ENCODE assay signal across 8 mouse cellular contexts in genomic region chr4:118543592-118544260, GRCm38 (mm10). TPM values are rescaled to one million over a fixed set of nuclear protein-coding genes. Genes with fewer than 3 reads are reported as not detected.
DNase-seq lines count a peak whose midpoint lies in the region; ATAC-seq and TF ChIP-seq lines count a peak whose summit lies in the region.

Tmem125 (minus strand) TSS chr4:118544044.

- H3K79me2 ChIP-seq in liver, adult 2 months (ENCODE audit: control insufficient read depth, insufficient read depth, low read length), result no peaks in the 10 kb centered on the region

- H3K36me3 ChIP-seq in forebrain, embryonic 14.5 days (ENCODE audit: control insufficient read depth, insufficient read depth, low read length), result no peaks in the 10 kb centered on the region
- H3K36me3 ChIP-seq in hindbrain, postnatal 0 days (ENCODE audit: insufficient read depth, low read length), result no peaks in the 10 kb centered on the region
- no peaks in the 10 kb centered on the region for H3K36me3 ChIP-seq in liver, adult 2 months (ENCODE audit: control insufficient read depth, insufficient read depth, low read length)
- H3K36me3 ChIP-seq in midbrain, embryonic 16.5 days (ENCODE audit: control insufficient read depth, insufficient read depth, low read length), result no peaks in the 10 kb centered on the region

- peak within 1 kb of the TSS; percentile 20 for H3K4me3 ChIP-seq in forebrain, embryonic 14.5 days (ENCODE audit: low read depth, low read length)
- peak within 1 kb of the TSS; percentile 28 for H3K4me3 ChIP-seq in hindbrain, postnatal 0 days (ENCODE audit: low read length)
- H3K4me3 ChIP-seq in liver, adult 2 months (ENCODE audit: insufficient read depth, low read depth, low read length), result peak within 1 kb of the TSS; percentile 74
- peak within 1 kb of the TSS; percentile 25 for H3K4me3 ChIP-seq in midbrain, embryonic 16.5 days (ENCODE audit: low read depth, low read length)

- no peak for ATAC-seq in CD4-positive, CD25-positive, alpha-beta regulatory T cell, adult 4 months
- ATAC-seq in forebrain, embryonic 14.5 days, result no peak
- ATAC-seq in hindbrain, postnatal 0 days, result peak; percentile 63; the same call in 1 of the 2 replicates
- peak; percentile 60; the same call in 1 of the 2 replicates for ATAC-seq in midbrain, embryonic 16.5 days

- peak; percentile 83 for TF ChIP-seq POLR2A in liver, adult 2 months (IDR thresholded peaks at IDR 0.05; ENCODE audit: extremely low read depth, insufficient read depth, low read length)

- H3K4me1 ChIP-seq in forebrain, embryonic 14.5 days (ENCODE audit: control insufficient read depth, insufficient read depth, low read length), result peaks cover 5% of the 10 kb centered on the region; the same call in 1 of the 2 replicates
- H3K4me1 ChIP-seq in hindbrain, postnatal 0 days (ENCODE audit: insufficient read depth, low read length), result no peaks in the 10 kb centered on the region
- peaks cover 2% of the 10 kb centered on the region; the same call in 1 of the 2 replicates for H3K4me1 ChIP-seq in liver, adult 2 months (ENCODE audit: control insufficient read depth, insufficient read depth, low read length)
- no peaks in the 10 kb centered on the region; the same call in 1 of the 2 replicates for H3K4me1 ChIP-seq in midbrain, embryonic 16.5 days (ENCODE audit: control insufficient read depth, insufficient read depth, low read length)

- peak; percentile 52 for DNase-seq in CD4-positive, CD25-positive, alpha-beta regulatory T cell, adult 2 months (ENCODE audit: low read depth, low spot score)
- DNase-seq in adrenal gland, adult 18-20 months (ENCODE audit: low spot score in 2 of 2), result peak; percentile 32 to 49
- no peak for DNase-seq in forebrain, embryonic 14.5 days (ENCODE audit: low spot score)
- no peak for DNase-seq in hindbrain, postnatal 0 days (ENCODE audit: low spot score)
- peak; percentile 82 for DNase-seq in liver, adult 2 months (ENCODE audit: extremely low read depth, low read depth, low spot score)
- DNase-seq in thymus, postnatal 36 days, result peak; percentile 55 to 69

- no peak for TF ChIP-seq CTCF in hindbrain, postnatal 0 days (IDR thresholded peaks at IDR 0.05; ENCODE audit: low read depth)
- no peak for TF ChIP-seq CTCF in liver, adult 2 months (IDR thresholded peaks at IDR 0.05; ENCODE audit: low read depth, low read length)

- H3K27ac ChIP-seq in forebrain, embryonic 14.5 days (ENCODE audit: low read depth, low read length), result no peak within 1 kb of the TSS
- H3K27ac ChIP-seq in hindbrain, postnatal 0 days, result no peak within 1 kb of the TSS
- H3K27ac ChIP-seq in liver, adult 2 months (replicated peaks; ENCODE audit: insufficient read depth, low read depth, low read length), result peak within 1 kb of the TSS; percentile 96
- H3K27ac ChIP-seq in midbrain, embryonic 16.5 days (ENCODE audit: low read length), result no peak within 1 kb of the TSS

- WGBS in forebrain, embryonic 14.5 days, result 1% methylated on average over 24 of the region's 24 CpGs
- WGBS in hindbrain, postnatal 0 days, result 2% methylated on average over 24 of the region's 24 CpGs
- WGBS in liver, adult 2 months, result 4% methylated on average over 24 of the region's 24 CpGs
- 2% methylated on average over 24 of the region's 24 CpGs for WGBS in midbrain, embryonic 16.5 days

- H3K9me3 ChIP-seq in forebrain, embryonic 14.5 days (replicated peaks; ENCODE audit: control insufficient read depth, low read length), result no peaks in the 10 kb centered on the region
- H3K9me3 ChIP-seq in hindbrain, postnatal 0 days (ENCODE audit: low read length), result no peaks in the 10 kb centered on the region
- H3K9me3 ChIP-seq in midbrain, embryonic 16.5 days (replicated peaks; ENCODE audit: control insufficient read depth, low read length, poor library complexity, severe bottlenecking), result no peaks in the 10 kb centered on the region

- no peaks in the 10 kb centered on the region for H3K27me3 ChIP-seq in forebrain, embryonic 14.5 days (replicated peaks; ENCODE audit: control insufficient read depth, insufficient read depth, low read length)
- H3K27me3 ChIP-seq in hindbrain, postnatal 0 days (ENCODE audit: insufficient read depth, low read length), result no peaks in the 10 kb centered on the region; the same call in 1 of the 2 replicates
- H3K27me3 ChIP-seq in liver, adult 2 months (ENCODE audit: control insufficient read depth, insufficient read depth, low read length), result no peaks in the 10 kb centered on the region
- H3K27me3 ChIP-seq in midbrain, embryonic 16.5 days (ENCODE audit: control insufficient read depth, insufficient read depth, low read depth, low read length), result peaks cover 12% of the 10 kb centered on the region; the same call in 1 of the 2 replicates

- H3K9ac ChIP-seq in forebrain, embryonic 14.5 days (ENCODE audit: low read length), result peak within 1 kb of the TSS; percentile 32
- peak within 1 kb of the TSS; percentile 40 for H3K9ac ChIP-seq in hindbrain, postnatal 0 days (replicated peaks; ENCODE audit: low read length)
- peak within 1 kb of the TSS; percentile 82 for H3K9ac ChIP-seq in liver, adult 2 months (ENCODE audit: low read depth, low read length)
- H3K9ac ChIP-seq in midbrain, embryonic 16.5 days (ENCODE audit: low read depth, low read length), result peak within 1 kb of the TSS; percentile 4; the same call in 1 of the 2 replicates

- peak within 1 kb of the TSS; percentile 55 for H3K4me2 ChIP-seq in forebrain, embryonic 14.5 days (ENCODE audit: low read length)
- peak within 1 kb of the TSS; percentile 57 for H3K4me2 ChIP-seq in hindbrain, postnatal 0 days (ENCODE audit: low read depth, low read length)
- peak within 1 kb of the TSS; percentile 51 for H3K4me2 ChIP-seq in midbrain, embryonic 16.5 days (ENCODE audit: low read length)

RNA-seq across cellular contexts. Expression of gene Tmem125, which starts in this region (rescaled TPM):
- polyA plus RNA-seq in CD4-positive, CD25-positive, alpha-beta regulatory T cell, adult 4 months (2017; shearing (Covaris generic)), result not detected
- not detected for total RNA-seq in adrenal gland, adult 18-20 months (2021)
- not detected in 2 replicates for polyA plus RNA-seq in forebrain, embryonic 14.5 days (2014; fragmentation: Nextera tagmentation; extraction: Ambion mirVana)
- total RNA-seq in hindbrain, postnatal 0 days (2014; rRNA removed), result 0.90 and 4.8 TPM in 2 replicates
- polyA plus RNA-seq in hindbrain, postnatal 0 days (2015; fragmentation: Nextera tagmentation; extraction: Ambion mirVana), result 0.64 and 0.83 TPM in 2 replicates
- total RNA-seq in liver, adult 2 months (2014; rRNA removed), result 2.9 and 3.5 TPM in 2 replicates
- polyA plus RNA-seq in liver, adult 2 months (2012; rRNA removed), result 13.1 and 17.5 TPM in 2 replicates
- polyA plus RNA-seq in midbrain, embryonic 16.5 days (2015; fragmentation: Nextera tagmentation; extraction: Ambion mirVana), result not detected in 2 replicates

Comparison
In these comparisons a context has a peak if more than half of its experiments do, and no peak if none do; other contexts are left out.
1. Peak in DNase-seq in adrenal gland, adult 18-20 months; RNA of the gene not detected or under 1 TPM.
2. Peak in ATAC-seq, H3K4me3 ChIP-seq, H3K9ac ChIP-seq and H3K4me2 ChIP-seq in midbrain, embryonic 16.5 days; RNA of the gene not detected or under 1 TPM.
3. DNase-seq: peak in CD4-positive, CD25-positive, alpha-beta regulatory T cell, adult 2 months (single experiment), liver, adult 2 months (single experiment) and thymus, postnatal 36 days (2 of 2); none in forebrain, embryonic 14.5 days (single experiment) and hindbrain, postnatal 0 days (single experiment).
4. H3K4me3 ChIP-seq: peak in every context shown above with its lines; median percentile 74 in liver, adult 2 months; 28 in hindbrain, postnatal 0 days; 25 in midbrain, embryonic 16.5 days; 20 in forebrain, embryonic 14.5 days.
5. H3K9ac ChIP-seq: peak in every context shown above with its lines; median percentile 82 in liver, adult 2 months; 40 in hindbrain, postnatal 0 days; 32 in forebrain, embryonic 14.5 days; 4 in midbrain, embryonic 16.5 days.
6. Peak in every context shown above with its lines, with median percentiles within 50 percentile points of each other: H3K4me2 ChIP-seq.